Mouse (Mus musculus) E14TG2a.4 (cell line): ENCODE measurements around the gene Akap1.

ENCODE experiments used
- H3K27me3 ChIP-seq: 2 replicates; pipeline ENCODE4 v1.6.1; 2014; ENCODE audit warnings: low read length, control low read depth; ENCODE audit not compliant: insufficient read depth
- H3K36me3 ChIP-seq: 2 replicates; pipeline ENCODE4 v1.6.1; 2014; ENCODE audit warnings: low read length, control low read depth; ENCODE audit not compliant: insufficient read depth
- H3K4me1 ChIP-seq: replicated peaks from 2 replicates; pipeline ENCODE4 v1.6.1; 2014; ENCODE audit warnings: low read depth, low read length, control low read depth
- H3K4me3 ChIP-seq: replicated peaks from 2 replicates; pipeline ENCODE4 v1.5.1; 2014; ENCODE audit warnings: mild to moderate bottlenecking, low read length
- H3K9me3 ChIP-seq: 2 replicates; pipeline ENCODE4 v1.6.1; 2014; ENCODE audit warnings: low read length, control low read depth
- CTCF ChIP-seq: conservative IDR thresholded peaks from 2 replicates; pipeline ENCODE4 v1.5.1; 2014; ENCODE audit warnings: low read length
- NANOG ChIP-seq: IDR thresholded peaks from 2 replicates; pipeline ENCODE4 v1.6.1; 2014; ENCODE audit warnings: borderline replicate concordance, low read length, mixed read lengths
- POU5F1 ChIP-seq: IDR thresholded peaks from 2 replicates; pipeline ENCODE4 v1.6.1; 2014; ENCODE audit warnings: low read length, borderline replicate concordance

The Akap1 gene

GRCm38 (mm10) chr11:88786816-88787215 lies 77.6 kb downstream of the Akap1 start:
- peaks cover 5% of the 10 kb centered on the region; the same call in 1 of the 2 replicates for H3K27me3 ChIP-seq
- TF ChIP-seq NANOG (no peak), CTCF (no peak), POU5F1 (no peak)
- H3K4me1 ChIP-seq, result no peaks in the 10 kb centered on the region
- no peak overlapping the region for H3K4me3 ChIP-seq
- no peaks in the 10 kb centered on the region for H3K36me3 ChIP-seq
- H3K9me3 ChIP-seq, result no peaks in the 10 kb centered on the region

- TF ChIP-seq NANOG, result no peak
- TF ChIP-seq POU5F1, result no peak
- no peak for TF ChIP-seq CTCF
- no peak overlapping the region for H3K4me3 ChIP-seq
- H3K27me3 ChIP-seq, result 0 out of 2 replicates have a peak, but pooled peaks cover 5% of the 10 kb centered on the region
Observed at GRCm38 (mm10) chr11:88783525-88783924, 80.9 kb downstream of the Akap1 start.

GRCm38 (mm10) chr11:88782531-88782930 lies 81.9 kb downstream of the Akap1 start:
- Histone ChIP-seq H3K9me3 (no peaks in the 10 kb centered on the region), H3K4me3 (no peak overlapping the region), H3K36me3 (no peaks in the 10 kb centered on the region), H3K27me3 (0 out of 2 replicates have a peak, but pooled peaks cover 10% of the 10 kb centered on the region), H3K4me1 (no peaks in the 10 kb centered on the region)
- no peak for TF ChIP-seq POU5F1

More at GRCm38 (mm10) chr11:88783525-88783924, 80.9 kb downstream of the Akap1 start:
- Histone ChIP-seq H3K36me3 (no peaks in the 10 kb centered on the region), H3K4me1 (no peaks in the 10 kb centered on the region), H3K9me3 (no peaks in the 10 kb centered on the region)
